In the genomic region with DNA sequence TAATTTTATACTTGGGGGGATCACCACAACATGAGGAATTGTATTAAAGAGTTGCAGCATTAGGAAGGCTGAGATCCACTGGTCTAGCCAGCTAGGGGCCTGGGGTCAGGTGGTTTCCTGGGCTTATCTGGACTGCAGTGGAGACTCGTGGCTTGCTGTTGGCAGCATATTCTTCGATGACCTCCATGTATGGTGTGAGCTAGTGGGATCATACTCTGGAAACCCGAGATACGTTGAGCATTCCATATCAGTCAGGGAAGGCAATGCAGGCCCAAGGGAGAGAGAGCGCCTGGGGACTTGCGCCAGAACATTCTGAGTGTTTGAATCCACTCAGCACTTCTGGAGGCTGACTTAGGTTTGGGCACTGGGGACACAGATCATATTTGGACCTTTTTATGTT, we compare ENCODE assay signal across 21 mouse cellular contexts. TPM values are rescaled to one million over a fixed set of nuclear protein-coding genes. Genes with fewer than 3 reads are reported as not detected.
DNase-seq lines count a peak whose midpoint lies in the region; ATAC-seq lines count a peak whose summit lies in the region.
"Had no signal": no experiment of that assay in that cellular context is flagged by ENCODE, and none has a peak within 500 bp of the region (broad histone marks: within the 10 kb centered on the region; RNA-seq: fewer than 3 reads in every experiment).

No protein-coding gene starts in this region.

- no peak overlapping the region for H3K4me3 ChIP-seq in heart, embryonic 13.5 days
- no peak overlapping the region for H3K4me3 ChIP-seq in hindbrain, embryonic 10.5 days
- H3K4me3 ChIP-seq: forebrain, embryonic 10.5 days; kidney, embryonic 15.5 days had no signal

- peak; percentile 67 to 86 for DNase-seq in heart, adult 18-20 months
- DNase-seq in heart, postnatal 36 days: no peak
- peak; percentile 76 to 79 for DNase-seq in heart, adult 9 months (ENCODE audit: low spot score in 2 of 2)
- DNase-seq in heart, postnatal 4 days: peak; percentile 73
- no peak for DNase-seq in hindbrain, embryonic 10.5 days (ENCODE audit: low spot score)
- no peak for DNase-seq in cerebellum, adult 9-11 months
- DNase-seq: cerebellum, adult 11 months; cerebellum, postnatal 25 days; forebrain, postnatal 0 days; kidney, postnatal 4 days; lung, adult 2 months; right cerebral cortex, postnatal 4 days; thymus, postnatal 14 days had no signal

- peaks cover 28% of the 10 kb centered on the region for H3K4me1 ChIP-seq in heart, embryonic 13.5 days
- H3K4me1 ChIP-seq in hindbrain, embryonic 10.5 days (replicated peaks): peaks cover 4% of the 10 kb centered on the region; the same call in 1 of the 2 replicates
- H3K4me1 ChIP-seq: forebrain, embryonic 10.5 days; kidney, embryonic 15.5 days had no signal

- H3K4me2 ChIP-seq in heart, embryonic 13.5 days: no peak overlapping the region
- H3K4me2 ChIP-seq: hindbrain, embryonic 14.5 days; kidney, embryonic 15.5 days; liver, embryonic 11.5 days had no signal

- H3K27me3 ChIP-seq in heart, embryonic 13.5 days (replicated peaks): no peaks in the 10 kb centered on the region
- no peaks in the 10 kb centered on the region for H3K27me3 ChIP-seq in hindbrain, embryonic 10.5 days (ENCODE audit: insufficient read depth, poor library complexity, severe bottlenecking)
- H3K27me3 ChIP-seq: kidney, embryonic 15.5 days; megakaryocyte, embryonic 14.5 days had no signal

- intact Hi-C loops in heart, postnatal 36 days (cut with DNase I): no loop called here

- WGBS in heart, embryonic 13.5 days: 27% methylated on average over 6 of the region's 6 CpGs
- 88% methylated on average over 6 of the region's 6 CpGs for WGBS in hindbrain, embryonic 10.5 days

- H3K9me3 ChIP-seq in heart, embryonic 13.5 days: no peaks in the 10 kb centered on the region
- H3K9me3 ChIP-seq in hindbrain, embryonic 10.5 days: peaks cover 6% of the 10 kb centered on the region; the same call in 1 of the 2 replicates
- H3K9me3 ChIP-seq: kidney, embryonic 15.5 days had no signal

- peak; percentile 34; the same call in 1 of the 2 replicates for ATAC-seq in heart, embryonic 13.5 days (ENCODE audit: extremely low read depth, insufficient number of reproducible peaks, low FRiP score, low TSS enrichment)
- ATAC-seq: forebrain, postnatal 0 days; intestine, embryonic 16.5 days had no signal

- peak overlapping the region; percentile 69 for H3K9ac ChIP-seq in heart, embryonic 13.5 days
- H3K9ac ChIP-seq: forebrain, postnatal 0 days; hindbrain, embryonic 14.5 days; kidney, embryonic 15.5 days had no signal

- H3K27ac ChIP-seq in heart, embryonic 13.5 days (replicated peaks): peak overlapping the region; percentile 91
- H3K27ac ChIP-seq in hindbrain, embryonic 10.5 days: no peak overlapping the region
- H3K27ac ChIP-seq: forebrain, embryonic 10.5 days; hindbrain, embryonic 14.5 days; kidney, embryonic 15.5 days; stomach, postnatal 0 days had no signal

- H3K36me3 ChIP-seq in heart, embryonic 13.5 days: peaks cover 99% of the 10 kb centered on the region
- peaks cover 79% of the 10 kb centered on the region for H3K36me3 ChIP-seq in hindbrain, embryonic 10.5 days

RNA-seq across cellular contexts. Expression of a gene that starts 15.1 kb away (rescaled TPM):
- total RNA-seq in heart, adult 18-20 months (2021): 10 to 100 TPM; 38.5 to 44.1 TPM
- total RNA-seq in heart, postnatal 36 days (2021): 10 to 100 TPM; 39.0 to 50.1 TPM
- polyA plus RNA-seq in heart, embryonic 13.5 days (2015; fragmentation: Nextera tagmentation; extraction: Ambion mirVana): 15.4 and 15.6 TPM in 2 replicates
- 100 to 1,000 TPM in 1 of 2 experiments, 10 to 100 TPM in 1; 92.8 to 101 TPM for total RNA-seq in heart, postnatal 4 days (2021)
- 7.0 and 8.8 TPM in 2 replicates for polyA plus RNA-seq in hindbrain, embryonic 10.5 days (2016; fragmentation: Nextera tagmentation; extraction: Ambion mirVana)

RNA-seq across cellular contexts. Expression of a gene that starts 17.1 kb away (rescaled TPM):
- 100 to 1,000 TPM; 135 TPM for total RNA-seq in heart, adult 18-20 months (2021)
- total RNA-seq in heart, postnatal 36 days (2021): 100 to 1,000 TPM; 132 to 146 TPM
- polyA plus RNA-seq in heart, embryonic 13.5 days (2015; fragmentation: Nextera tagmentation; extraction: Ambion mirVana): 231 and 244 TPM in 2 replicates
- total RNA-seq in heart, postnatal 4 days (2021): 100 to 1,000 TPM; 126 to 139 TPM
- 383 and 404 TPM in 2 replicates for polyA plus RNA-seq in hindbrain, embryonic 10.5 days (2016; fragmentation: Nextera tagmentation; extraction: Ambion mirVana)

RNA-seq across cellular contexts. Expression of a gene that starts 17.3 kb away (rescaled TPM):
- 1 to 10 TPM in 1 of 2 experiments, under 1 TPM in 1; 0.89 to 3.4 TPM for total RNA-seq in heart, adult 18-20 months (2021)
- total RNA-seq in heart, postnatal 36 days (2021): 1 to 10 TPM; 1.3 to 2.8 TPM
- 6.0 TPM in 2 replicates for polyA plus RNA-seq in heart, embryonic 13.5 days (2015; fragmentation: Nextera tagmentation; extraction: Ambion mirVana)
- 1 to 10 TPM; 1.2 to 2.1 TPM for total RNA-seq in heart, postnatal 4 days (2021)
- polyA plus RNA-seq in hindbrain, embryonic 10.5 days (2016; fragmentation: Nextera tagmentation; extraction: Ambion mirVana): 9.8 and 16.1 TPM in 2 replicates

RNA-seq across cellular contexts. Expression of a gene that starts 41.3 kb away (rescaled TPM):
- total RNA-seq in heart, adult 18-20 months (2021): 1 to 10 TPM; 1.4 TPM
- total RNA-seq in heart, postnatal 36 days (2021): 1 to 10 TPM; 1.4 to 1.6 TPM
- 0.42 and 0.44 TPM in 2 replicates for polyA plus RNA-seq in heart, embryonic 13.5 days (2015; fragmentation: Nextera tagmentation; extraction: Ambion mirVana)
- total RNA-seq in heart, postnatal 4 days (2021): under 1 TPM; 0.55 to 0.90 TPM
- polyA plus RNA-seq in hindbrain, embryonic 10.5 days (2016; fragmentation: Nextera tagmentation; extraction: Ambion mirVana): 9.2 and 28.1 TPM in 2 replicates

RNA-seq across cellular contexts. Expression of a gene that starts 48.8 kb away (rescaled TPM):
- total RNA-seq in heart, adult 18-20 months (2021): 10 to 100 TPM; 70.4 to 73.8 TPM
- total RNA-seq in heart, postnatal 36 days (2021): 10 to 100 TPM; 71.6 to 72.7 TPM
- 154 and 160 TPM in 2 replicates for polyA plus RNA-seq in heart, embryonic 13.5 days (2015; fragmentation: Nextera tagmentation; extraction: Ambion mirVana)
- total RNA-seq in heart, postnatal 4 days (2021): 100 to 1,000 TPM; 103 to 109 TPM
- polyA plus RNA-seq in hindbrain, embryonic 10.5 days (2016; fragmentation: Nextera tagmentation; extraction: Ambion mirVana): 238 and 262 TPM in 2 replicates

Comparison
In these comparisons a context has a peak if more than half of its experiments do, and no peak if none do; other contexts are left out.
1. DNase-seq: peak in heart, adult 18-20 months (2 of 2), heart, adult 9 months (2 of 2) and heart, postnatal 4 days (single experiment); none in heart, postnatal 36 days (0 of 2), hindbrain, embryonic 10.5 days (single experiment) and cerebellum, adult 9-11 months (single experiment).